Mouse (Mus musculus) gonadal fat pad, adult 2 months (tissue): ENCODE data around the gene Mmp25. TPM values are rescaled to one million over a fixed set of nuclear protein-coding genes. Genes with fewer than 3 reads are reported as not detected.
"Not testable (repeated sequence)": the region's sequence is repeated elsewhere in the genome, so short reads cannot be mapped to it uniquely, and the experiment has no call there.

Source experiments
- DNase-seq: peaks from one replicate; pipeline ENCODE4 v3.0.0-alpha.2; 2012; ENCODE audit warnings: low read depth
- polyA plus RNA-seq: library from polyadenylated mRNA; depleted of rRNA; stranded (reverse); fragments of >200 nt; gene quantifications from 2 replicates; pipeline ENCODE4 v1.2.3, GENCODE M21; 2012; rRNA removed

Gene Mmp25
- polyA plus RNA-seq, 1 experiment, result 0.30 TPM

- no peak for DNase-seq
Measured at GRCm38 (mm10) chr17:23600641-23601622, 44.1 kb downstream of the Mmp25 start, which contains the start of gene Zscan10. Gene Zscan10 (plus strand): TSS chr17:23600856.

- DNase-seq, result no peak
Measured at GRCm38 (mm10) chr17:23599605-23600063, 45.4 kb downstream of the Mmp25 start.

GRCm38 (mm10) chr17:23598582-23599552 is 46.2 kb downstream of the Mmp25 start, which contains the start of gene Zfp13:
Gene Zfp13 (minus strand): TSS chr17:23599487.
- DNase-seq, result peak; percentile 79

- DNase-seq, result not testable (repeated sequence)
Measured at GRCm38 (mm10) chr17:23595139-23595538, 49.9 kb downstream of the Mmp25 start.

GRCm38 (mm10) chr17:23592926-23593300 is 52.2 kb downstream of the Mmp25 start:
- no peak for DNase-seq

- DNase-seq, result peak; percentile 77
Measured at GRCm38 (mm10) chr17:23592208-23592925, 52.7 kb downstream of the Mmp25 start.

- DNase-seq, result no peak
Measured at GRCm38 (mm10) chr17:23587253-23587652, 57.8 kb downstream of the Mmp25 start.

- DNase-seq, result no peak
Measured at GRCm38 (mm10) chr17:23585721-23586491, 59.2 kb downstream of the Mmp25 start.

GRCm38 (mm10) chr17:23584786-23585185 is 60.3 kb downstream of the Mmp25 start:
- no peak for DNase-seq

Other genes starting within 250 kb of the Mmp25 start
- gene Vmn2r117, start 165.6 kb downstream of the Mmp25 start, polyA plus RNA-seq, result not detected in 2 replicates
- 19.7 and 20.4 TPM in 2 replicates for gene Zfp213, start 81.0 kb downstream of the Mmp25 start, polyA plus RNA-seq
- gene Zfp13, start 45.8 kb downstream of the Mmp25 start, polyA plus RNA-seq, result 27.0 and 36.2 TPM in 2 replicates
- gene Zscan10, start 44.4 kb downstream of the Mmp25 start, polyA plus RNA-seq, result 0.05 TPM in 1 of 2 replicates, not detected in the other
- gene Bicdl2, start 15.2 kb upstream of the Mmp25 start, polyA plus RNA-seq, result 1.7 TPM in 2 replicates
- 326 and 359 TPM in 2 replicates for gene Hcfc1r1, start 28.3 kb upstream of the Mmp25 start, polyA plus RNA-seq
- gene Thoc6, start 28.6 kb upstream of the Mmp25 start, polyA plus RNA-seq, result 15.7 and 21.4 TPM in 2 replicates
- gene Tnfrsf12a, start 32.2 kb upstream of the Mmp25 start, polyA plus RNA-seq, result 17.6 and 20.9 TPM in 2 replicates
- gene Cldn6, start 34.0 kb upstream of the Mmp25 start, polyA plus RNA-seq, result 1.9 and 2.0 TPM in 2 replicates
- 0.99 and 1.7 TPM in 2 replicates for gene Cldn9, start 38.7 kb upstream of the Mmp25 start, polyA plus RNA-seq
- 0.16 and 0.28 TPM in 2 replicates for gene 1520401A03Rik, start 77.5 kb upstream of the Mmp25 start, polyA plus RNA-seq
- 14.9 and 15.7 TPM in 2 replicates for gene Pkmyt1, start 81.1 kb upstream of the Mmp25 start, polyA plus RNA-seq
- gene Paqr4, start 95.6 kb upstream of the Mmp25 start, polyA plus RNA-seq, result 27.7 and 28.9 TPM in 2 replicates
- 0.43 and 0.57 TPM in 2 replicates for gene Kremen2, start 100.6 kb upstream of the Mmp25 start, polyA plus RNA-seq
- 52.1 and 54.6 TPM in 2 replicates for gene Flywch1, start 126.3 kb upstream of the Mmp25 start, polyA plus RNA-seq
- 14.1 and 15.4 TPM in 2 replicates for gene Flywch2, start 140.8 kb upstream of the Mmp25 start, polyA plus RNA-seq
- 381 and 457 TPM in 2 replicates for gene Srrm2, start 145.3 kb upstream of the Mmp25 start, polyA plus RNA-seq
- 689 and 774 TPM in 2 replicates for gene Elob, start 183.9 kb upstream of the Mmp25 start, polyA plus RNA-seq
- gene Prss33, start 190.8 kb upstream of the Mmp25 start, polyA plus RNA-seq, result 3.5 and 5.6 TPM in 2 replicates
- 0.19 TPM in 1 of 2 replicates, not detected in the other for gene Prss32, start 198.6 kb upstream of the Mmp25 start, polyA plus RNA-seq
- 0.77 and 1.0 TPM in 2 replicates for gene Prss41, start 198.9 kb upstream of the Mmp25 start, polyA plus RNA-seq
- gene Prss21, start 222.8 kb upstream of the Mmp25 start, polyA plus RNA-seq, result 0.18 and 0.76 TPM in 2 replicates
- not detected in 2 replicates for gene Dcpp1, start 235.6 kb upstream of the Mmp25 start, polyA plus RNA-seq
- gene Dcpp2, start 235.6 kb upstream of the Mmp25 start, polyA plus RNA-seq, result not detected in 2 replicates